Mouse (Mus musculus) cerebral cortex, adult 2 months (tissue): ENCODE measurements around the gene Dusp8.

Experiments used
- WGBS: fragments of 180-500 bp; shearing (Covaris S2); methylation state at CpG from one replicate; pipeline ENCODE4 v1.1.7; 2018; 5-methylcytosine and 5-hydroxymethylcytosine counted together

Dusp8 gene

GRCm38 (mm10) chr7:142086159-142086905 lies 9.3 kb downstream of the Dusp8 start:
- WGBS, result 83% methylated on average over 4 of the region's 4 CpGs

DNA sequence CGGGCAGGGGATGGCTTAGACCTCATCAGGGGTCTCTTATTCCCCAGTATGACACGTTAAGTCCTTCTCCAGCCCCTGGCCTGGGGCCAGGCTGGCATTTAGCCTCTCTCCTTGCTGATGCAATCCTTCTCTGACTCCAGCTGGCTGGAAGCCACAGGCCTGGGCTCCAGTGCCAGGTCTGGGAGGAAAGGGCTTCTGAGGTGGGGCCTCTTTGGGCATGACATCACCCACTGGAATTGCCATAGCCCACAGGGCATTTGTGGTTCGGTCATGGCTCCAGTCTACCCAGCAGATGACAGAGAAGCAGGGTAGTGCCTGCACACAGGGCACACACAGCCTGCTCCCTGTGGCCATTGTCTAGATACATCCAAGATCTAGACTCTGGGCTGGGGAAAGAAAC lies 10.8 kb downstream of the Dusp8 start:
- 18% methylated on average over 3 of the region's 3 CpGs for WGBS

DNA sequence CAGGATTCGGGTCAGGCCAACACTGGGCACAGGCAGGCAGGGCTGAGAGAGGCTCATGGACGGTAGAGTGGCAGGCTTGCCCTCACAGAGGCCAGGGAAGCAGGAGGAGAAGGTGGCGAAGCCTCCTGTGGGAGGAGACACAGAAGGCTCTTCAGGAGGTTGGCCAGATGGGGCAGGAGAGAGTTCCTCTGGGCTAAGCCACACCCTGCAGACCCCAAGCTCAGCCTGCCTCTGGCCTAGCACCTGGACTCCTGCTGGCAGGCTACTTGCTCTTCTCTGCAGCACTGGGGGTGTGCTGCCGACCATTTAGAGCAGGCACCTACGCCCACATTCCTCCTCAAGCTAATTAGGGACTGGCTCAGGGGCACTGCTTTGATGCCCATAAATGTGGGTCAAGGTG lies 11.2 kb downstream of the Dusp8 start:
- 24% methylated on average over 5 of the region's 5 CpGs for WGBS

DNA sequence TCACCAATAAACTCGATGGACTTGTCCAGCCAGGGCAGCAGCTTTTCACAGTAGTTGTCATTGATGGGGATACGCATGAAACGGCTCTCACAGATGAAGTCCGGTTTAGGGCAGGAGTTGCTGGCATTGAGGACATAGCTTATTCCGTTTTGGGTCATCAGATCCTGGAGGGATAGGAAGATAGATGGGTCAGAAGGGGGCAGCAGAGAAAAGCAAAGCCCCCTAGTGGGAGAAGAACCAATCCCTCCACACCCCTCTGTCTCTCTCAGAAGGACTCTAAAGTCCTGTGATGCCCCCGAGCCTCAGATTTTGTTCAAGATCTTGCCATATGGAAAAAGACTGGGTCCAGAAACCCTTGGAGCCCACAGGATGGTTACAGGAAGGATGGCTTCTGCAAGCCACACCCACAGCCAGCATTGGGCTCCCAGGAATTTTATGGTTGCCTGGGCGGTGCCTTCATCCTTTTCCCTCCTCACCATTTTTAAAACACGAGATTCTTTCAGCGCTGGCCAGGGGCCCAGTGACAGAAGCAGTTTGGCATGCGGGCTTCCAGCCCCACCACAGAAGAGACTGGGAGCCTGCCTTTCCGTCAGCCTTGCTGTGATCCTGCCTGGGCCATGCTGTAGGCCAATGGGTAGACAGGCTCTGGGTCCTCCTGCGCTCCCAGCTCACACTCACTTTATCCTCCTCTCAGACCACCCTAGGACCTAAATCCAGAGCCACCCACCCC lies 11.9 kb downstream of the Dusp8 start:
- WGBS, result 31% methylated on average over 12 of the region's 12 CpGs

DNA sequence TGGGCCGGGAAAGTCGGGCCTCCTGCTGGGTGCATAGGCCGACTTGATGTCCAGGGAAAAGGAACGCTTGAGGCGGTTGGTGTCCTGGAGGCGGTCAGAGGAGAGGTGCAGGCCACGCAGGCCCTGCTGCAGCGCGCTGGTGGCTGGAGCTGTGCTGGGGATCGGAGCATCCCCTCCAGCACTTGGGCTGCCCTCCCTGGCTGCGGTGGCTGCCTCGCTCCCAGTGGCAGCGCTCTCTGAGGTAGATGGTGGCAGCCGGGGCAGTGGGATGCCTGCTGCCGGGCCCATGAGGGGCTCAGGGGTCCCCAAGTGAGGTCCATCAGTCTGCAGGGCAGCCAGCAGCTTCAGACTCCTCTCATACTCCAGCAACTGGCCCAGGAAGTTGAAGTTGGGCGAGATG lies 13.0 kb downstream of the Dusp8 start:
- WGBS, result 65% methylated on average over 16 of the region's 16 CpGs

DNA sequence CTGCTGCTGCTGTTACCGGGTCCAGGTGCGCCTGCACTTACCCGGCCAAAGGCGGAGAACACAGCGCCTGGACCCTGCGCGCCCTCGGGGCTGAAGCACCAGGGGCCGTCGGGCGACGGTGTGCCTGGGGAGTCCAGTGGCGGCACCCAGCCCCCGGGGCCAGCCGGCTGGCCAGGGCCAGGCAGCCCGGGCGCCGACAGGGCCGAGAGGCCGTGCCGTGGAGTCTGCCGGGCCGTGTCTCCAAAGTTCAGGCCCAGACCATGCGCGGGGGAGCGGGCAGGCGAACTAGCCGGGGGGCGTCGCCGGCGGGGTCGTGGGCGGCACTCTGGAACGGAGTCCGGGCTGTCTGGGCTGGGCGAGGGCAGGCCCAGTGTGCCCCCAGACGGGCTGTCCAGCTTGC lies 13.5 kb downstream of the Dusp8 start:
- 50% methylated on average over 38 of the region's 38 CpGs for WGBS

DNA sequence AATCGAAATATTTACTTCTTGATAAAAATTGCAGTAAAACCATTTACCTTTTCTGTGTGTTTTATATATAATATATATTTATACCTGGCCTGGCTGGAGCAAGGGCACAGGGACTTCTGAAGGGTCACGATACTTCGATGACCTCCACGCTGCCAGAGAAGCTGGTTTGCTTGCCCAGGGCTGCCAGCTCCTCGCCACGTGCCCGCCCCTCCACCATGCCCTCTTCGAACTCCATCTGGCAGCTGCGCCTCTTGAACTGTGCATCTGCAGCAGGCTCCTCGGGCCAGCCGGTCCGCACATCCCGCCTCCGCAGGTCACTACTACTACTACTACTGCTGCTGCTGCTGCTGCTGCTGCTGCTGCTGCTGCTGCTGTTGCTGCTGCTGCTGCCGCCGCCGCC lies 13.9 kb downstream of the Dusp8 start:
- WGBS, result 55% methylated on average over 16 of the region's 17 CpGs

DNA sequence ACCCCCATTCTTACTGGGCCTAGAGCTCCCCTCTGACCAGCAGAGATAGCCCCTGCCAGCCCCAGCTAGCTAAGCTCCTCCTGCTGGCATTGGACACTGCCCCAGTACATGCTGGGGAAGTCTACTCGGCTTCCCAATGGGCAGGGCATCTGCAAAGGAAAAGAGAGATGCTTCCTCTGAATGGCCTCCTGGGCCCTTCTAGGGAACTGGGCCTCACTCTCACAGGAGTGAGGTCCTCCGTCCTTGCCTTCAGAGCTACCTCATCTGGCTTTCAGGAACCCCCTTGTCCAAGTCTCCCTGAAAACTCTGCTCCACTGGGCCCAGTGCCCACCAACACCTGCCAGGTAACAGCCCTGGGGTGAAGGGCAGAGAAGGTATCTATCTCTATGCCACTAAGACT lies 14.8 kb downstream of the Dusp8 start:
- 44% methylated on average over 2 of the region's 2 CpGs for WGBS

- 54% methylated on average over 5 of the region's 5 CpGs for WGBS
Measured at GRCm38 (mm10) chr7:142079365-142079764, 16.3 kb downstream of the Dusp8 start.

GRCm38 (mm10) chr7:142077138-142077537 lies 18.5 kb downstream of the Dusp8 start:
- WGBS, result 36% methylated on average over 3 of the region's 3 CpGs

DNA sequence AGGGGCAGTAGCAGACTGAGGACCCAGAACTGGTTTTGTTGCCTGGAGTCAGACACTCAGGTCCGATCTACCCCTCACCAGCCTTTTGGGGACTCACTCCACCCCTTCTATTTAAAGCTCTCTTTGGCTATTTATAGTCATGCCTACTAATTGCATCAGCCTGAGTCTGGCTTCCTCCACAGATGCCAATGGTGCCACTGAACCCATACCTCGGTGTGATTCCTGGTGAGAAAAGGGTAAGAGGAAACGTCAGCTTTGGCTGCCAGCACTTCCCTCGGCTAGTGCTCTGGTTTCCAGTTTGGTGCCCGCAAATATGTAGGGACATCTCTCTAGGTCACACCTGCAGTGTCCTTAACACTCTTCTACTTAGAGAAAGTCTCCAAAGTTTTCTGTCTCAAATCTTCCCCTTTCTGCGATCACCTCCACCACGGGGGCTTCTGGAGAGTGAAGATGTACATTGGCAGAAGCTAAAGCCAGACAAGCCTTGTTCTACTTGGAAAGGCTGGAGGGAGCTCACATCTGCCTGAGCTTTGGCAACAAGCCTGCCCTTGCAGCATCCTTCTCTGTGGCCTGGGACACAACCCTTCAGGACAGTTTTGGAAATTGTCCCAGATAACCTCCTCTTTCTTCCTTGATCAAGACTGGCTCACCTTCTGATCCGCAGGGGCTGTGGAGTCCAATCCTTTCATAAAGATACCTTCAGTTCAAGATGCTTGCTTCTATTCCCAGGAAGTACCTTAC lies 21.3 kb downstream of the Dusp8 start:
- 66% methylated on average over 8 of the region's 8 CpGs for WGBS

DNA sequence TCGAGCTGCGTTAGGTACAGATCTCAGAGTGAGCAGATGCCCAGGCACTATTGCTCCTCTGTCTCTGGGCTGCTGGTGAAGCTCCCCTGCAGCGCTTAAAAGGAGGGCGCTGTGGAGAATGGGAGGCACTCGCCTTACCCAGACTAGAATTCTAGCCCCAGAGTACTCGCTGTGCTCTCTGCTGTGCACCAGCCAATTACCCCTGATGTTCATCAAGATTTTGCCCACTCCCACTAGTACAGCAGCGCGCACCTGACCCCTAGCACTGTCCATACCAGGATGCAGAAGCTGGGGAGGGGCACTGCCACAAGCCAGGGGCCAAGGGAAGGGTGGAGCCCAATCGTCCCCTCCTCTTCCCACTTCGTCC lies 24.4 kb downstream of the Dusp8 start:
- WGBS, result 2% methylated on average over 8 of the region's 10 CpGs

DNA sequence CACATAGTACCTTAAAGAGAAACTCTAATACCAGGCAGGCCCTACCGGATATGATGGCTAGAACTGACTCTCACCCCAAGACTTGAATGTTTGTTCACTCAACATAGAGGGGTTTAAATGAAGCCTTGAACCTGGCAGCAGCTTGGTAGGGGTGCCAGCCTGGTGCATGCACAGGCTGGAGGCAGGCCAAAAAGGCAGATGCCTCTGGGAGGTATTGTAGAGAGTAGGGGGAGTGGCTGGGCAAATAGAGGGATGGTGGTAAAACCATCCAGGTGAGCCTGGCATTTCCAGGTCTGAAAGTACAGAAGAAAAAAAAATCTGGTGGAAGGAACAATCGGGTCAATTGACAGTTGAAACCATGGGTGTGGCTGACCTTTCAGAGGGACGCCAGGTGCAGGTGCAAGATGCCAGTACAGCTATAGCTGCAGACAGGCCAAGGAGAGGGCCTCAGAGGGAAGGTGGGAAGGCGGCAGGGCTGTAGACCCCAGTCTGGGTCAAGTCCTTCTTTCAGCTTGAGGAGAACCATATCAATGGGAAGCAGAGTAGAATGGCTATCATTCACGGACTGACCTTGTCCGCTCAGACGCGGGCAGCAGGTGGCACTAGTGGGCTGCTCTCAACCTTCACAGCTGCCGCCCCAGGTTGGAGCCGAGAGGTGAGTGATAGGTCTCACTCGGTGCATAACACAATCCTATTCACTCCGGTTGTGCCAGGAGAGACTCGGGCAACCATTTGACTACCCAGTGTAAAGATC lies 25.0 kb downstream of the Dusp8 start:
- WGBS, result 23% methylated on average over 13 of the region's 13 CpGs

DNA sequence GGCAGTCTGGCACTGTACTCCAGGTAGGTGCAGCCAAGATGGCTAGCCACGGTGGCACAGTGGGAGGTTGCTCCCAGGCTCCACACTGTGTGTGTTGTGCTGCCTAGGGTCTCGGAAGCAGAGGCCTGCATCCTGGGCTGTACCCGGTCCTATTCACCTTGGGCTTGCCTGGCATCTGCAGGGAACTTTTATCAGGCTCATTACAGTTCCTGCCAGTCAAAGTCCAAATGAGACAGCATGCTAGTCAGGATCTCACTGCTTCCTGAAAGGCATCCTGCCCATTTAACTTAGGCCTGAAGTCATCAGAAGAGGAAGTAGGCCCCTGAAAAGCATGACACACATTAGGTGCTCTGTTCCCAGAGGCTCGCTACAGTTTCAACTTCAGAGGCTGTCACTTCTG lies 27.2 kb downstream of the Dusp8 start:
- 73% methylated on average over 4 of the region's 4 CpGs for WGBS

- under 1% methylated on average over 49 of the region's 49 CpGs for WGBS
Measured at GRCm38 (mm10) chr7:142060931-142061565, 34.6 kb downstream of the Dusp8 start, which contains the start of gene Mob2. TSS of gene Mob2 (minus strand) at chr7:142061065.

GRCm38 (mm10) chr7:142060185-142060930 lies 35.3 kb downstream of the Dusp8 start:
- WGBS, result under 1% methylated on average over 66 of the region's 66 CpGs

- WGBS, result 62% methylated on average over 2 of the region's 2 CpGs
Measured at GRCm38 (mm10) chr7:142059024-142059423, 36.6 kb downstream of the Dusp8 start.

GRCm38 (mm10) chr7:142057121-142057520 lies 38.5 kb downstream of the Dusp8 start:
- 91% methylated on average over 1 of the region's 1 CpGs for WGBS

- 37% methylated on average over 1 of the region's 1 CpGs for WGBS
Measured at GRCm38 (mm10) chr7:142056601-142057061, 39.0 kb downstream of the Dusp8 start.

DNA sequence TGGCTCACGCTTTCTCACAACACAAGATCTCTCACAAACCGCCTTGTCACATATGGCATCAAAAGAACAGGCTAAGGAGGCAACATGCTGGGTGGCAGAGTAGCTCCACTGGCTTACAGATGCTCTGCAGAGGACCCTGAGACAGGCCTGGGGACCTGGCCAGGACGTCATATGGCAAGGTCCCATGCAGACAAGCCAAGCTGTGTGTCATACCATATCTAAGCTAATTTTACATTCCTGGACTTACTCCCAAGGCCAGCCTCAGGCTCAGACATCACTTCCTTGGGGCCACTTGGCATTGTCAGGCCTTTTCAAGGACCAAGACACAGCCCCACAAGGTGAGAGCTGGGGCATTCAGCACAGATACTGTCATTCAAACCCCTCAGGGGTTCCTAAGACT lies 40.2 kb downstream of the Dusp8 start:
- WGBS, result 87% methylated on average over 3 of the region's 3 CpGs

- WGBS, result 95% methylated on average over 1 of the region's 1 CpGs
Measured at GRCm38 (mm10) chr7:142045932-142046331, 49.7 kb downstream of the Dusp8 start.
